Mouse (Mus musculus) heart, adult 2 months (tissue): ENCODE data around the gene Uck2. TPM values are rescaled to one million over a fixed set of nuclear protein-coding genes. Genes with fewer than 3 reads are reported as not detected.

ENCODE experiments used
- DNase-seq, 2 experiments: peaks; one replicate each; pipeline ENCODE4 v3.0.0; 2021
- H3K27ac ChIP-seq: fragments of 200-600 bp; 2 replicates; pipeline ENCODE4 v1.8.1; 2022
- H3K27me3 ChIP-seq: fragments of 200-500 bp; 2 replicates; pipeline ENCODE4 v1.6.1; 2012; ENCODE audit warnings: mild to moderate bottlenecking, low read length, inconsistent platforms, mixed read lengths; ENCODE audit not compliant: control insufficient read depth, insufficient read depth
- H3K36me3 ChIP-seq: fragments of 200-500 bp; 2 replicates; pipeline ENCODE4 v1.6.1; 2012; ENCODE audit warnings: low read length, inconsistent platforms; ENCODE audit not compliant: control insufficient read depth, insufficient read depth
- H3K4me1 ChIP-seq: fragments of 200-500 bp; 2 replicates; pipeline ENCODE4 v1.6.1; 2011; ENCODE audit warnings: low read length; ENCODE audit not compliant: control insufficient read depth, insufficient read depth
- H3K4me3 ChIP-seq: fragments of 200-600 bp; 2 replicates; pipeline ENCODE4 v1.8.1; 2022
- H3K79me2 ChIP-seq: fragments of 200-500 bp; replicated peaks from 2 replicates; pipeline ENCODE4 v1.6.1; 2012; ENCODE audit warnings: mild to moderate bottlenecking, inconsistent platforms, low read length, moderate library complexity, mixed read lengths; ENCODE audit not compliant: control insufficient read depth, insufficient read depth
- H3K9ac ChIP-seq: fragments of 200-500 bp; 2 replicates; pipeline ENCODE4 v1.6.1; 2012; ENCODE audit warnings: low read depth, mild to moderate bottlenecking, control low read depth, inconsistent platforms, low read length, mixed read lengths
- CTCF ChIP-seq: fragments of 200-600 bp; IDR thresholded peaks from 2 replicates; pipeline ENCODE4 v1.8.1; 2022; ENCODE audit warnings: antibody characterized with exemption, mild to moderate bottlenecking, moderate library complexity
- EP300 ChIP-seq: fragments of 200-500 bp; IDR thresholded peaks from 2 replicates; pipeline ENCODE4 v1.6.1; 2011; ENCODE audit warnings: low read depth, low read length, control low read depth; ENCODE audit not compliant: insufficient read depth
- POLR2A ChIP-seq: fragments of 200-500 bp; IDR thresholded peaks from 2 replicates; pipeline ENCODE4 v1.6.1; 2011; ENCODE audit warnings: mild to moderate bottlenecking, low read depth, low read length, control low read depth; ENCODE audit not compliant: insufficient read depth
- WGBS: fragments of 180-500 bp; shearing (Covaris S2); methylation state at CpG from one replicate; pipeline ENCODE4 v1.1.7; 2018; 5-methylcytosine and 5-hydroxymethylcytosine counted together
- intact Hi-C: fragments of 180-260 bp; cut with DNase I; formaldehyde crosslinking; loops from one replicate; pipeline ENCODE4 v1.15.1; 2025
- polyA plus RNA-seq: library from polyadenylated mRNA; depleted of rRNA; stranded (reverse); fragments of >200 nt; gene quantifications from 2 replicates; pipeline ENCODE4 v1.2.3, GENCODE M21; 2012
- total RNA-seq, 2 experiments: library from RNA; stranded (reverse); gene quantifications; 2 replicates each; pipeline ENCODE4 v1.2.3; 2021

Gene Uck2
- total and polyA plus RNA-seq, 3 experiments: 21.4 to 57.6 (median 45.9) TPM

DNA sequence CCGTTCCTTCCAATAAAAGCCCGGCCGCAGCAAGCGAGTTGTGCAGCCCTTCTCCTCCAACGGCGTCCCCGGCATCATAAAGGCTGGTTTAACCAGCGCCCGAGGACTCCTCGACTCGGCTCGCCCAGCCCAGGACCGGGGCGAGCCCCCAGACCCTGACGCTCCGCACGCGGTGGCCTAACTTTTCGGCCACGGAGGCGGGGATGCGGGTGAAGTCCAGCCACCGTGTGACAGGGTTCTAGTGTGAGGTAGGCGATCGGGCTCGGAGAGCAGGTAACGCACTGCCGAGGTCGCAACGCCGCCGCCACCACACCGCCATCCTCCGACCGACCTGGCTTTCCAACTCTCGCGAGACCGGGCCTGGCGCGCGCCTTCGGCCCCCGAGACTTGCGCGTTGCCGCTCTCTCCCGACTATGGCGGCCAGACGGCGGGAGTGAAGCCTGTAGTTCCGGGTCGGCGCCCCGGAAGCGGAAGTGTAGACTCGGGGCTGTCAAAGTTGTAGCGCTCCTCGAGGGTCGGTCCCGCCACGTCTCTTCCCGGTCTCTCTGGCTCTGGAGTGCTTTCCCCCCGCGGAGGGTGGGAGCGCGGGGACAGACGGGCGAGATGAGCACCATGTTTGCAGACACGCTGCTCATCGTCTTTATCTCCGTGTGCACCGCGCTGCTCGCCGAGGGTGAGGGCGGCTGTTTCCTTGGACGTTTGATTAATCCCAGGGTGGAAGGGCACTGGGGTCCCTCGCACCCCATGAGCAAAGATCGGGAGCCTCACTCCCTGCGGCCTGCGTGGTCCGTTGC lies 23.3 kb upstream of the Uck2 start, which contains the start of gene Tmco1:
TSS of gene Tmco1 (plus strand) at position 118 of the 794 bp plus-strand sequence.
- 0 out of 2 replicates have a peak, but pooled peaks cover 1% of the 10 kb centered on the region for H3K36me3 ChIP-seq
- no peaks in the 10 kb centered on the region for H3K79me2 ChIP-seq
- H3K9ac ChIP-seq: peak within 1 kb of the TSS; percentile 94
- intact Hi-C loops: loop anchor here (1.0 to 5.0 kb wide), 3 partner anchors 23 to 86 kb away; partner anchors contain the start of genes Aldh9a1 and Uck2
- peak; percentile 93 for TF ChIP-seq POLR2A
- peak; percentile 23 for TF ChIP-seq CTCF
- TF ChIP-seq EP300: 0 out of 2 replicates have a peak, but pooled peaks have one; percentile 10
- peaks cover 1% of the 10 kb centered on the region for H3K4me1 ChIP-seq
- H3K27ac ChIP-seq: peak within 1 kb of the TSS; percentile 93
- under 1% methylated on average over 82 of the region's 82 CpGs for WGBS
- H3K4me3 ChIP-seq: peak within 1 kb of the TSS; percentile 73
- no peaks in the 10 kb centered on the region for H3K27me3 ChIP-seq
- DNase-seq: peak; percentile 98

DNA sequence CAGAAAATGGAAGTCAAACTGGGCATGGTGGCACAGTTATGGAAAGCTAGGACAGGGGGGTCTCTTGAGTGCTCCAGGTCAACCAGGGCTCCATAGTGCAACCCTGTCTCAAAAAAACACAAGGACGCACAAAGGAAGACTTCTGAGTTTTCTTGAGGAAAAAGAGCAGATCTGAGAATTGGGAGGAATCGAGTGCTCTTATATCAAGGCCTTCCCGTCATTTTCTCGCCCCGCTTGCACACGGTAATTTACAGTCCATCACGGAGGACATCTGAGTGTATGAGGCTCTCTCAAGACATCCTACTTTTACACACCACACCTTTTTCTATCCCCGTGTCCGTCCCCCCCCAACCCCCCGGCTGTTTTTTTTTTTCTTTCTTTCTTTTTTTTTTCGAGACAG lies 22.6 kb upstream of the Uck2 start:
- 47% methylated on average over 11 of the region's 11 CpGs for WGBS
- intact Hi-C loops: loop anchor here (1.0 to 5.0 kb wide), 3 partner anchors 22 to 85 kb away; partner anchors contain the start of genes Aldh9a1 and Uck2
- Histone ChIP-seq H3K27me3 (no peaks in the 10 kb centered on the region), H3K4me3 (peak overlapping the region; percentile 73; the same call in 1 of the 2 replicates), H3K4me1 (peaks cover 1% of the 10 kb centered on the region), H3K36me3 (no peaks in the 10 kb centered on the region), H3K9ac (no peak overlapping the region), H3K27ac (no peak overlapping the region), H3K79me2 (no peaks in the 10 kb centered on the region)
- no peak for DNase-seq
- TF ChIP-seq CTCF: no peak
- TF ChIP-seq POLR2A: no peak
- no peak for TF ChIP-seq EP300

DNA sequence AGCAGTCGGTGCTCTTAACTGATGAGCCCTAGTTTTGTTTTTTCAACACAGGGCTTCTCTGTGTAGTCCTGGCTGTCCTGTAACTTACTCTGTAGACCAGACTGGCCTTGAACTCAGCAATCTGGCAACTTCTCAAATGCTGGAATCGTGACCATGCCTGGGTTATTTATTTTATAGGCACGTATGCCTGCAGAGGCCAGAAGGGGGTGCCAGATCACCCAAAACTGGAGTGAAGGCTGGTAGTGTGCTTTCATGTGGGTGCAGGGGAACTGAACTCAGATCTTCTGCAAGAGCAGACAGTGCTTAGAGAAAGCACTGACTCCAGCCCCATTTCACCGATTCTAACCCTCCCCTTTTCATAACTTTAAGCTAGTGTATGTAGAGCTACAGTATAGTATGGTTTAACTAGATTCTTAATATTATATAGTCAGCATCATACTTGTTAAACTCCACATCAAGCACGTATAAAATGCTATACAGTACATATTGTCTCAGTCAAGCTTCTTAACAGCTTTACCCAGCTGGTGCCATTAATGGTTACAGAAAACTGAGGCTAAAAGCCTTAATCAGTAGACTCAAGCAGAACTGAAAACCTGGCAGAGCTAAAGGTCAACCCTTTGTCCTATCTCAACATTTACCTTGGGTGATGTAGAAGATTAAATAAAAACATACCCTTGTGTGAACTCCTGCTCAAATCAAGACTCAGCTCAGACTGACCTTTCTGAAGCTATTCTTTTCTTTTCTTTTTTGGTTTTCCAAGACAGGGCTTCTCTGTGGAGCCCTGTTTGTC lies 21.5 kb upstream of the Uck2 start:
- H3K9ac ChIP-seq: no peak overlapping the region
- 53% methylated on average over 5 of the region's 5 CpGs for WGBS
- peaks cover 1% of the 10 kb centered on the region for H3K4me1 ChIP-seq
- H3K79me2 ChIP-seq: no peaks in the 10 kb centered on the region
- peak; percentile 44 to 45 for DNase-seq
- H3K27me3 ChIP-seq: no peaks in the 10 kb centered on the region
- H3K36me3 ChIP-seq: no peaks in the 10 kb centered on the region
- H3K4me3 ChIP-seq: no peak overlapping the region
- H3K27ac ChIP-seq: no peak overlapping the region
- intact Hi-C loops: loop anchor here (5.0 kb wide), 2 partner anchors 41 to 84 kb away; partner anchors contain the start of gene Aldh9a1
- peak; percentile 70 for TF ChIP-seq CTCF
- TF ChIP-seq EP300: no peak
- no peak for TF ChIP-seq POLR2A

DNA sequence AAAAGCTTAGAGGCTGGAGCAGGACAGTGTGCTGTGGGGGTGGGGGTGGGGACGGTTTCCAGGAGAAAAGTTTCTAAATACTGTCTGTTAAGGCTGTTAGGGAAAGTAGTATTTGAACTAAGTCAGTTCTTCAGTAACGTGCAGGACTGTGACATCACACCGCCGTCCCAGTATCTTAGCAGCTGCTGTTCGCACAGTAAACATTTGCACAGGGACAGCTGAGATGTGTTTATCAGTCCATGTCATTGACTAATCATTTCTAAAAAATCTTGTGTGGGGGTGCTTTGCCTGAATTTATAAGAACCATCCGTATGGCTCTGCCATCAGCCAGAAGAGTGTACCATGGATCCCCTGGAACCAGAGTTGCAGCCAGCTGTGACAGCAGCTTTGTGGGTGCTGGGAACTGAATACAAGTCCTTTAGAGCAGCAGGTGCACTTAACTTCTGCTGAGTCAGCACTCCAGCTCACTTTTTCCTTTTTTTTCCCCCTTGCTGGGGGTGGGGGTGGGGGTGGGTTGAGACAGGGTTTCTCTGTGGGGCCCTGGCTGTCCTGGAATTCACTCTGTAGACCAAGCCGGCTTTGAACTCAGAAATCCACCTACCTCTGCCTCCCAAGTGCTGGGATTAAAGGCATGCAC lies 20.5 kb upstream of the Uck2 start:
- intact Hi-C loops: loop anchor here (5.0 kb wide), 2 partner anchors 42 to 83 kb away; partner anchors contain the start of gene Aldh9a1

DNA sequence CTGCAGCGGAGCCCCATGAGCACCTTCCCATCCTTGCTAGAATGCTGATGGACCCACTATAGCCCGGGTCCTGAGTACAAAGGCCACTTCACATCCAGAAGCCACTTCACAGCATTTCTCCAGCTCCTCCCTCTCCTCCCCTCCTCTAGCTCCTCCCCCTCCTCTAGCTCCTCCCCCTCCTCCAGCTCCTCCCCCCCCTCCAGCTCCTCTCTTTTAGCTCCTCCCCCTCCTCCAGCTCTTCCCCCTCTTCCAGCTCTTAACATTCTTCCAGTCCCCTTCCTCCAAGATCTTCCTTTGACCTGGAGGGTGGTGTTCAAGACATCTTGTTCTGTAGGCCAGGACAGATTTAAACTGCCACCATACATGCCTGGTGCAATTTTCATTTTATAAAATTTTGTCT lies 15.0 kb upstream of the Uck2 start:
- H3K27me3 ChIP-seq: no peaks in the 10 kb centered on the region
- no peaks in the 10 kb centered on the region for H3K36me3 ChIP-seq
- H3K27ac ChIP-seq: no peak overlapping the region
- no peak overlapping the region for H3K4me3 ChIP-seq
- H3K4me1 ChIP-seq: no peaks in the 10 kb centered on the region
- TF ChIP-seq POLR2A: no peak
- no peak for TF ChIP-seq CTCF
- no peak for TF ChIP-seq EP300
- DNase-seq: no peak
- intact Hi-C loops: no loop called here
- 71% methylated on average over 2 of the region's 2 CpGs for WGBS
- H3K79me2 ChIP-seq: no peaks in the 10 kb centered on the region
- no peak overlapping the region for H3K9ac ChIP-seq

More for the DNA sequence above, 20.5 kb upstream of the Uck2 start:
- Histone ChIP-seq H3K9ac (no peak overlapping the region), H3K79me2 (no peaks in the 10 kb centered on the region), H3K4me1 (peaks cover 1% of the 10 kb centered on the region), H3K27ac (no peak overlapping the region), H3K36me3 (no peaks in the 10 kb centered on the region), H3K27me3 (no peaks in the 10 kb centered on the region), H3K4me3 (no peak overlapping the region)
- TF ChIP-seq EP300 (no peak), POLR2A (no peak)
- 56% methylated on average over 7 of the region's 7 CpGs for WGBS
- DNase-seq: no peak
